Mouse (Mus musculus) bone marrow, adult 2 months (tissue): ENCODE results near the gene Gsn.

Source experiments
- CTCF ChIP-seq: fragments of 200-500 bp; IDR thresholded peaks from 2 replicates; pipeline ENCODE4 v1.5.1; 2011; ENCODE audit warnings: low read length, control low read depth; ENCODE audit not compliant: control insufficient read depth, insufficient read depth
- POLR2A ChIP-seq: fragments of 200-500 bp; IDR thresholded peaks from 2 replicates; pipeline ENCODE4 v1.6.1; 2011; ENCODE audit warnings: low read depth, mild to moderate bottlenecking, control low read depth, low read length, borderline replicate concordance; ENCODE audit not compliant: control insufficient read depth

- TF ChIP-seq POLR2A (no peak), CTCF (no peak)
Observed at GRCm38 (mm10) chr2:35329061-35329460, 72.9 kb downstream of the Gsn start.
